Mouse (Mus musculus) kidney, embryonic 15.5 days (tissue): ENCODE data around the gene Taok3. TPM values are rescaled to one million over a fixed set of nuclear protein-coding genes. Genes with fewer than 3 reads are reported as not detected.

Source experiments
- ATAC-seq: fragments of 200-750 bp; cut with Nextera tagmentation; replicated peaks from 2 replicates; pipeline ENCODE4 v1.8.0; 2017; ENCODE audit warnings: moderate TSS enrichment; ENCODE audit not compliant: low FRiP score
- H3K27ac ChIP-seq: fragments of 300-500 bp; sonication (generic); 2 replicates; pipeline ENCODE4 v1.5.1; 2015; ENCODE audit warnings: mild to moderate bottlenecking, inconsistent platforms
- H3K27me3 ChIP-seq: fragments of 300-500 bp; sonication (generic); 2 replicates; pipeline ENCODE4 v1.6.1; 2015; ENCODE audit warnings: inconsistent platforms
- H3K36me3 ChIP-seq: fragments of 300-500 bp; sonication (generic); 2 replicates; pipeline ENCODE4 v1.6.1; 2015; ENCODE audit warnings: inconsistent platforms
- H3K4me1 ChIP-seq: fragments of 300-500 bp; sonication (generic); 2 replicates; pipeline ENCODE4 v1.6.1; 2015; ENCODE audit warnings: inconsistent platforms
- H3K4me2 ChIP-seq: fragments of 300-500 bp; sonication (generic); 2 replicates; pipeline ENCODE4 v1.6.1; 2015; ENCODE audit warnings: moderate library complexity, mild to moderate bottlenecking, inconsistent platforms
- H3K4me3 ChIP-seq: fragments of 300-500 bp; sonication (generic); replicated peaks from 2 replicates; pipeline ENCODE4 v1.5.1; 2015; ENCODE audit warnings: mild to moderate bottlenecking, inconsistent platforms
- H3K9ac ChIP-seq: fragments of 300-500 bp; sonication (generic); 2 replicates; pipeline ENCODE4 v1.6.1; 2015; ENCODE audit warnings: mild to moderate bottlenecking, inconsistent platforms
- H3K9me3 ChIP-seq: fragments of 300-500 bp; sonication (generic); replicated peaks from 2 replicates; pipeline ENCODE4 v1.6.1; 2016; ENCODE audit warnings: inconsistent platforms
- WGBS: fragments of 180-500 bp; shearing (Covaris S2); methylation state at CpG from one replicate; pipeline ENCODE4 v1.1.7; 2015; ENCODE audit warnings: mixed read lengths; 5-methylcytosine and 5-hydroxymethylcytosine counted together
- polyA plus RNA-seq: library from polyadenylated mRNA; unstranded; fragments of >200 nt; fragmentation: Nextera tagmentation; extraction: Ambion mirVana; gene quantifications from 2 replicates; pipeline ENCODE4 v1.2.1, GENCODE M21; 2015

Gene Taok3
- polyA plus RNA-seq, result 16.8 and 17.1 TPM in 2 replicates

DNA sequence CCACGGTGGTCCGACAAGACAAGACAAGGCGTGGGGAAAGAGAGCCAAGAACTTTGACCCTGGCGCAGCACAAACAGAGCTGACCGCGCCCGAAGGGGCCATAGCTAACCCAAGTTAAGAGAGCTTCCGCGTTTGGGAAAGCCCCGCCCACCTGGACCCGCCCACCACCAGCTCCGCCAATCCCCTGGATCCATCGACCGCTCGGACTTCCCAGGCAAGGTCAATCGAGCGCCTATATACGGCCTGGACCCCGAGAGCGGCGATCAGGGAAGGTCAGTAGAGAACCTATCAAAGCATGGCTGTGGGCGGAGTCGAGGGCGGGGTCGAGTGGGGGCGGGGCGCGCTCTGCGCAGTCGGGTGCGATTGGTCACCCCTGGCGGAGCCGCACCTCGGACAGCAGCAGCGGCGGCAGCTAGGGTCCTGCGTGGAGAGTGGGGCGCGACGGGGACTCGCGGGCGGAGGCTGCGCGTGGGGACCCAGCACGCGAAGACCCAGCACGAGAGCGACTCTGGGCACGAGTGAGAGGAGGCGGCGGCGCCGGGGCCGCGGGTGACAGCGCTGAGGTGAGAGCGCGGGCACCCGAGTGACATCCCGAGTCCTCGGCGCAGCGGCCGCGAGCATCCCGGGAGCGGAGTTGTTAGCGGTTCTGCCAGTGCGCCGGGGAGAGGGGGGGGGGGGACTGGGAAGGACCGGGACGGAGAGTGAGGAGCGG lies at the start of gene Taok3:
Gene Taok3, plus strand, starts transcription at position 353 of the 712 bp plus-strand sequence.
- Histone ChIP-seq H3K4me2 (peak within 1 kb of the TSS; percentile 93), H3K27ac (peak within 1 kb of the TSS; percentile 80), H3K4me3 (peak within 1 kb of the TSS; percentile 89), H3K27me3 (no peaks in the 10 kb centered on the region), H3K4me1 (peaks cover 34% of the 10 kb centered on the region), H3K36me3 (peaks cover 5% of the 10 kb centered on the region; the same call in 1 of the 2 replicates), H3K9me3 (no peaks in the 10 kb centered on the region), H3K9ac (peak within 1 kb of the TSS; percentile 66)
- ATAC-seq, result peak; percentile 90
- under 1% methylated on average over 70 of the region's 74 CpGs for whole genome bisulfite sequencing

DNA sequence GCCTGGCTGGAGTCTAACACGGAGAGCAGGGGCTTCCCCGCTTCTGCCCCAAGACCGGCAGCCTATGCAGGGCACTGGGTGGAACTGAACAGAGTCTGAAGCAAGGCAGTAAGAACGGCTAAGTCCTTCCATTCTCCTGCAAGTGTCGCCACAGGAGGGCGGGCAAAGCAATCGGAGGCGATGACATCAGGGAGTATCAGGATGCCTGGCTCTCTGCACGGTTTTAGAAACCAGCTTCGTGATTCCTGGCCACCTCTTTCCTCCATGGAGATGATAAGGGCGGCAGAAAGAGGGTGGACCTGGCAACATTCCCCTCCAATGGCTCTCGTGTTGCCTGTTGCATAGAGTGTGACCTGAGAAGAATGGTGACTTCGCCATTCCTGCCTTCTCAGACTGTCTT lies 32.2 kb upstream of the Taok3 start:
- 7% methylated on average over 13 of the region's 13 CpGs for WGBS
- peak overlapping the region; percentile 56 for H3K4me2 ChIP-seq
- no peak overlapping the region for H3K27ac ChIP-seq
- H3K4me1 ChIP-seq, result peaks cover 30% of the 10 kb centered on the region
- peaks cover 20% of the 10 kb centered on the region for H3K36me3 ChIP-seq
- peak overlapping the region; percentile 18 for H3K4me3 ChIP-seq
- no peak; the same call in 1 of the 2 replicates for ATAC-seq
- H3K9ac ChIP-seq, result no peak overlapping the region
- H3K27me3 ChIP-seq, result peaks cover 10% of the 10 kb centered on the region
- H3K9me3 ChIP-seq, result no peaks in the 10 kb centered on the region

DNA sequence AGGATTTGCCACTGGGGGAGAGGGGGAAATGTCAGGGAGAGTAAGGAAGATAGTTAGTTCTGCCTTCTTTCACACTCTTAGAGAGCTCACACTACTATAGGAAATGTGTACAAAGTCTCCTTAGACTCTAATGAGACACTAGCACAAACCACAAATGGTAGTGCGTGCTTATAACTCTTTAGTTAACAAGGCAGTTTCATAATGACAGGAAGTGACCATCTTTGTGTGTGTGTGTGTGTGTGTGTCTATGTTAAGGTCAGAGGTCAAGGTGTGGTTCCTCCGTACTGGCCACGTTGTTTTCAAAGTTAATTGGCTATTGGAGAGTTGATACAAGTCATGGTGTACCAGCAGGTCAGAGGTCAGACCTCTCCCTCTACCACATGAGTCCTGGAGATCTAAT lies 30.8 kb upstream of the Taok3 start:
- Histone ChIP-seq H3K27ac (no peak overlapping the region), H3K36me3 (peaks cover 34% of the 10 kb centered on the region), H3K4me2 (no peak overlapping the region), H3K27me3 (peaks cover 10% of the 10 kb centered on the region), H3K4me1 (peaks cover 30% of the 10 kb centered on the region), H3K4me3 (no peak overlapping the region), H3K9ac (no peak overlapping the region), H3K9me3 (no peaks in the 10 kb centered on the region)
- WGBS, result 41% methylated on average over 3 of the region's 3 CpGs
- ATAC-seq, result no peak

DNA sequence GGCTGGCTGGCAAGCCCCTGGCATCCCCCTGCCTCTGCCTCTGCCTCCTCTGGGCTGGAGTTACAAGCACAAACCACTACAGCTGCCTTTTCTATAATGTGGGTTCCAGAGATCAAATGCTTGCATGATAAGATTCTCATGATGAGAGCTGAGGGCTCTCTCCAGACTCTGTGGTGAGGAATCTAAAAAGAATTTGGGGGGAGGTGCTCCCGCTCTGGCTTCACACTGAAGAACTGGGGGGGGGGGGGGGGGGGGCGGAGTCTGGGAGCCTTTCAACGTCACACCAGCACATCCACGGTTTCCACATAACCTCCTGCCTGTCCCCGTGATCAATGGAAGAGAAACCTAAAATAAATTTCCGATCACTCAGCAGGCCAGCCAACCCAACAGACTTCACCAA lies 30.1 kb upstream of the Taok3 start:
- H3K4me2 ChIP-seq, result no peak overlapping the region
- H3K36me3 ChIP-seq, result peaks cover 41% of the 10 kb centered on the region
- no peak overlapping the region for H3K27ac ChIP-seq
- H3K4me3 ChIP-seq, result no peak overlapping the region
- no peaks in the 10 kb centered on the region for H3K9me3 ChIP-seq
- ATAC-seq, result no peak
- peaks cover 10% of the 10 kb centered on the region for H3K27me3 ChIP-seq
- WGBS, result 38% methylated on average over 6 of the region's 6 CpGs
- no peak overlapping the region for H3K9ac ChIP-seq
- peaks cover 27% of the 10 kb centered on the region for H3K4me1 ChIP-seq

DNA sequence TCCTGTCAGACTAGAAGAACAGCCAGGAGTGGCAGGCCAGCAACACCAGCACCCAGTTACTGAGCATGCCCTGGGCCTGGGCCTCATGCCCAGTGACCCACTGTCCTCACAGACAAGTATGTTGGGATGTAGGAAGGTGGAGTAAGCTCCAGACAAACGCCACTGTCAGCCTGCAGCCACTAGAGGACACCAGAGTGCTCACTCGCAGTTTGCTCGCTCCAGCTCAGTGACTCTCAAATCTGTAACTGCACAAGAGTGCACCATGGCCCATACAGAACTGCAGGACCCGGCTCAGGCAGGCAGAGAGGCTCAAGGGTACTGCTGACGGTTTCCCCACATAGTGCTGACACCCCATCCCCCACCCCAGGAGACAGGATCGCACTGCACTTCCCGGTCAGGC lies 25.5 kb upstream of the Taok3 start:
- H3K27ac ChIP-seq, result no peak overlapping the region
- no peak for ATAC-seq
- H3K4me3 ChIP-seq, result no peak overlapping the region
- no peak overlapping the region for H3K9ac ChIP-seq
- no peaks in the 10 kb centered on the region for H3K4me1 ChIP-seq
- no peaks in the 10 kb centered on the region for H3K27me3 ChIP-seq
- no peak overlapping the region for H3K4me2 ChIP-seq
- H3K9me3 ChIP-seq, result no peaks in the 10 kb centered on the region
- 28% methylated on average over 7 of the region's 7 CpGs for WGBS
- peaks cover 83% of the 10 kb centered on the region for H3K36me3 ChIP-seq

DNA sequence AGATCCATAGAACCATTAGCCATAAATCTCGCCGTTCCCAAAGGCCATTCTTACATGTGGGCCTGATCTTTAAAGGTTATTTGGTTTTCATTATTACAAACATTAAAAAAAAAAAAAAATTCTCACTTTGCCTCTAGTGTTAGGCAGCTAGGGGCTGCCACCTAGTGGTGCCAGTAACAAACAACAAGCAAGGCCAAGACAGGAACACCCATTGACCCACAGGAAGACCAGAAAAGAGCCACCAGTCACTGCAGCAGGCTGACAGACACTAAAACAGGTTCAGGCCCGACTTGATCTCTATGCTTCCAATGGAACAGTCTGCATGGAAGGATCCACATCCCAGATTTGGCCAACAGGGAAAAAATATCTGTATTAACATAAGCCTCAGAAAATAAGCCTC lies 23.2 kb upstream of the Taok3 start:
- H3K27ac ChIP-seq, result no peak overlapping the region
- no peak overlapping the region for H3K4me3 ChIP-seq
- H3K36me3 ChIP-seq, result peaks cover 96% of the 10 kb centered on the region
- no peaks in the 10 kb centered on the region for H3K27me3 ChIP-seq
- H3K4me1 ChIP-seq, result no peaks in the 10 kb centered on the region
- no peak overlapping the region for H3K9ac ChIP-seq
- H3K4me2 ChIP-seq, result no peak overlapping the region
- H3K9me3 ChIP-seq, result no peaks in the 10 kb centered on the region
- 54% methylated on average over 3 of the region's 3 CpGs for WGBS
- ATAC-seq, result no peak

DNA sequence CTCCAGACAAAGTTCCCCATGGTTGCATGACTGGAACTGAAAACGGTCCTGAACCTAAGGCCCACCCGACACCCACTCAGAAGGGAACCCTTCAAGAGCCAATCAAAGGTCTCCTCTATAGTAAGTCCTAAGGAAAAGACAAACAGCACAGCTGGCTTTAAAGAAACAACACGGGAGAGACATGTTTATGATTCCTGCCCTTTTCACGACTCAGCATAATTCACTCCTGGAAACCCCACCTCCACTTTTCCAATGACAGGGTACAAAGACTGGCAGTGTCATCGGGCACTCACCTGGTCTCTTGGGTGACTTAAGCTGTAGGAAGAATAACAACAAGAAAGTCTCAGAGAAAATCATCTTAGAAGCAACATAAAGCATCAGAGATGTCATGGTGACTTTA lies 20.9 kb upstream of the Taok3 start:
- peaks cover 96% of the 10 kb centered on the region for H3K36me3 ChIP-seq
- no peaks in the 10 kb centered on the region for H3K27me3 ChIP-seq
- no peaks in the 10 kb centered on the region for H3K9me3 ChIP-seq
- H3K27ac ChIP-seq, result no peak overlapping the region
- no peak overlapping the region for H3K4me2 ChIP-seq
- no peak overlapping the region for H3K4me3 ChIP-seq
- no peak for ATAC-seq
- no peak overlapping the region for H3K9ac ChIP-seq
- no peaks in the 10 kb centered on the region for H3K4me1 ChIP-seq
- WGBS, result 62% methylated on average over 5 of the region's 5 CpGs

DNA sequence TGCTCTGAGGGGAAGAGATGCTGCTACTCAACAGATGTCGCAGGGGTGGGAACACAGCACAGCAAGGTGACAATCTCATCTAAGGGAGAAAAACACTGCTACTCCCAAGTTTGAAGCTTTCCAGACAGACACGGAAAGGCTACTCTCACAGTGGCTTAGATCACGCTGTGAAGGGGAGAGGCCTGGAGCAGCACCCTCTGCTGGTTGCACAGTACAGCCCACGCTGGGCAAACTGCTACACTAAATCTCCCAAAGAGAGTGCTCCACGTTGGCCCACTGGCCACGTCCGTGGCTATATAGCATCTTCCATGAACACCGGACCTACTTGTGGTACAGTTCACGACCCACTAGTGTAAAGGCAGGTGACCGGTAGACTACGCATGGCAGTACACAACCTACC lies 20.2 kb upstream of the Taok3 start:
- Histone ChIP-seq H3K9ac (no peak overlapping the region), H3K9me3 (no peaks in the 10 kb centered on the region), H3K4me2 (no peak overlapping the region), H3K27ac (no peak overlapping the region), H3K4me3 (no peak overlapping the region), H3K36me3 (peaks cover 96% of the 10 kb centered on the region), H3K27me3 (no peaks in the 10 kb centered on the region), H3K4me1 (no peaks in the 10 kb centered on the region)
- ATAC-seq, result no peak
- 88% methylated on average over 11 of the region's 11 CpGs for WGBS

DNA sequence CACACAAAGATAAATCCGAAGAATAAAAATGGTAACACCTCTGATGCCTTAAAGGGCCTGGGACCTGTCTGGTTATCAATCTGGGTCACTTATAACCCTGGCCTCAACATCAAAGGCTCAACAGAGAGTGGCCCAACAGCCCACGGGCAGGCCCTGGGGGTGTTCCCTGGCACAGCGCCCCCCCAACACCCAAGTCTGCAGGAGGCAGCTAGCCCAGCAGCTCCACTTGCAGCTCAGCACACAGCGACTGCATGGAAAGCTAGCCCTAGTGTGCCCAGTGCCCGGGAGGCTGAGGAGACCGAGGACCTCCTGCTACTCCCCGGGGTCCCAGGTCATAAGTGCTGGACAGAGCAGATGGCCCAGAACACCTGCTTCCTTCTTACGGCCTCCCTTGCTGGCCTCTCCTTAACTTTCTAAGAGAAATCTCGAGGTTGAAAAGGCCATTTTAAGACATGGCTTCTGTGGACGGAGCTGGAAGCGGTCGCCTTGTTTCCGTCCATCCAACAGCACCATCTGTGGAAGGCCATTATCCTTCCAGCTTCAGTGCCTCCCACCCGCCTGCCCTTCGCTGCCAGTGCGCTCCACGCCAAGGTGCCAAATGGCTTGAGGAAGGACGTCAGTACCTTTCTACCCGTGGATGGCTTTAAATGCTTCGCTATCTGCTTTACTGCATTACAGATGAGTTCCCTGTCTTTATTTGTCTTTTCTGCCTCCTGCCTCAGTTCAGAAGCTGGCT lies 16.6 kb upstream of the Taok3 start:
- peaks cover 100% of the 10 kb centered on the region for H3K36me3 ChIP-seq
- no peak overlapping the region for H3K4me3 ChIP-seq
- H3K4me1 ChIP-seq, result no peaks in the 10 kb centered on the region
- WGBS, result 91% methylated on average over 20 of the region's 20 CpGs
- no peaks in the 10 kb centered on the region for H3K27me3 ChIP-seq
- no peak overlapping the region for H3K4me2 ChIP-seq
- ATAC-seq, result no peak
- no peaks in the 10 kb centered on the region for H3K9me3 ChIP-seq
- H3K27ac ChIP-seq, result no peak overlapping the region
- H3K9ac ChIP-seq, result no peak overlapping the region

DNA sequence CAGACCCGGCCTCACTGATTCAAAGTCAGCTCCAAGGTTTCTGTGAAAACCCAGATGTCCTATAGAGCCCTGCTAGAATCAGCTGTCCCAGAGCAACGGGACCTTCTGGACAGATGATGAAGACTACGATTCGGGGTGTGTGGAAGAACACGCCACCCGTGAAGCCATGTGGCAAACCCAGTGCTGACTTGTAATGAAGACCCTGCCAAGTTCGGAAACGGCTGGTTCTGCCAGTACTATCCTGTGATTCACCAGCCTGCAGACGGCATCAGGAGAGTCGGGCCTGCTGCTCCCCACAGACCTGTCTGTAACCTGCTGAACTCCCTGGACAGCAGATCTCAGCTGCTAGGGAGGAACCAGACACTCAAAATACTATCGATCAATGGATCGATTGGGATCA lies 15.6 kb upstream of the Taok3 start:
- H3K9me3 ChIP-seq, result no peaks in the 10 kb centered on the region
- 95% methylated on average over 12 of the region's 12 CpGs for WGBS
- ATAC-seq, result no peak

DNA sequence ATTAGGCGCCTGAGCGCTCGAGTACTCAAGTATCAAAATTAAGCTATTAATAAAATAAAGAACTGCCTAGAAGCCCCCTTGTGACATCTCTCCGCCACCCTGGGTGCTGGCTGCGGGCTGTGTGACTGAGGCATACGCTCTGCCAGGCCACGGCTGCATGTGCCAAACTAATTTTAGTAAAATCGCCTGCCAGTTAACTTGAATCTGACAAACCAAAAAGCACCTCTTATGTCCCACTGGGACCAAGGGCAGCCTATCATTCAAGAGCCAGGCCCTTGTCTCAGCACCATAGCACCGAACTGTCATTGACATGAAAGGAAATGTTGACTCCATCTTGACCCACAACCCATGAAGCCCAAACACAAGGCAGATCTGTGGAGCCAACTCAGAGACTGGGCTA lies 14.2 kb upstream of the Taok3 start:
- no peaks in the 10 kb centered on the region for H3K9me3 ChIP-seq
- H3K27ac ChIP-seq, result no peak overlapping the region
- no peaks in the 10 kb centered on the region for H3K27me3 ChIP-seq
- 87% methylated on average over 9 of the region's 9 CpGs for WGBS
- H3K9ac ChIP-seq, result no peak overlapping the region
- peaks cover 98% of the 10 kb centered on the region for H3K36me3 ChIP-seq
- ATAC-seq, result no peak
- H3K4me2 ChIP-seq, result no peak overlapping the region
- no peak overlapping the region for H3K4me3 ChIP-seq
- H3K4me1 ChIP-seq, result no peaks in the 10 kb centered on the region

More for the DNA sequence above, 15.6 kb upstream of the Taok3 start:
- H3K9ac ChIP-seq, result no peak overlapping the region
- no peaks in the 10 kb centered on the region for H3K4me1 ChIP-seq
- peaks cover 100% of the 10 kb centered on the region for H3K36me3 ChIP-seq
- no peak overlapping the region for H3K4me2 ChIP-seq
- no peaks in the 10 kb centered on the region for H3K27me3 ChIP-seq
- H3K4me3 ChIP-seq, result no peak overlapping the region
- H3K27ac ChIP-seq, result no peak overlapping the region

DNA sequence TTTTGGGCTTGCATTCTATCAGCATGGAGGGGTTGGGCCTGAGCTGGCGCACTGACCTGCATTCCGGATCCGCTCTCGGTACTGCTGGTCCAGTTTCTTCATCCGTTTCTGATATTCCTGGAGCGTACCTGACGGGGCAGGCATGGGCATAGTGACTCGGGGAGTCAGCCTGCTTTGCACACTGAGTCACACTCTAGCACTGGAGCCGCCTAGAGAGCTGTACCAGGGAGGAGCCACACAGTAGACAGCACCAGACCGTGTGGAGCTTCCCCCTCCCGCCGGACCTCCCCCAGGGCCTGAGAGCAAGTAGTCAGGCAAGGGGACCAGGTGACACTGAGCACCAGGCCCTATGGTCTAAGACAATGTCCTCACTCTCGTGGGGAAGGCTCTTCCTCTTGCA lies 11.6 kb upstream of the Taok3 start:
- H3K27ac ChIP-seq, result no peak overlapping the region
- no peak overlapping the region for H3K9ac ChIP-seq
- no peak for ATAC-seq
- H3K4me2 ChIP-seq, result no peak overlapping the region
- WGBS, result 90% methylated on average over 13 of the region's 13 CpGs
- H3K4me3 ChIP-seq, result no peak overlapping the region
- peaks cover 98% of the 10 kb centered on the region for H3K36me3 ChIP-seq
- H3K4me1 ChIP-seq, result no peaks in the 10 kb centered on the region
- no peaks in the 10 kb centered on the region for H3K27me3 ChIP-seq
- H3K9me3 ChIP-seq, result no peaks in the 10 kb centered on the region
